Mouse (Mus musculus) E14TG2a.4 (cell line): ENCODE data around the gene Fank1.

Experiments
- CTCF ChIP-seq: conservative IDR thresholded peaks from 2 replicates; pipeline ENCODE4 v1.5.1; 2014; ENCODE audit warnings: low read length
- NANOG ChIP-seq: IDR thresholded peaks from 2 replicates; pipeline ENCODE4 v1.6.1; 2014; ENCODE audit warnings: borderline replicate concordance, low read length, mixed read lengths

GRCm38 (mm10) chr7:133768027-133768426 is 8.6 kb upstream of the Fank1 start:
- TF ChIP-seq CTCF, result no peak
- no peak for TF ChIP-seq NANOG
